Mouse (Mus musculus) spleen, adult 2 months (tissue): Measurements from ENCODE around the gene Grm3. TPM values are rescaled to one million over a fixed set of nuclear protein-coding genes. Genes with fewer than 3 reads are reported as not detected.

Source experiments
- DNase-seq, 2 experiments: peaks; one replicate each; pipeline versions ENCODE4 v3.0.0 to v3.0.0-alpha.2; 2012 to 2021; ENCODE audit warnings: low spot score in 2 of 2, low read depth in 1 of 2
- H3K27ac ChIP-seq: fragments of 200-500 bp; 2 replicates; pipeline ENCODE4 v1.5.1; 2012; ENCODE audit warnings: low read length, inconsistent platforms; ENCODE audit not compliant: insufficient read depth
- H3K27me3 ChIP-seq: fragments of 200-500 bp; 2 replicates; pipeline ENCODE4 v1.6.1; 2012; ENCODE audit warnings: mild to moderate bottlenecking, moderate library complexity, low read length, inconsistent platforms; ENCODE audit not compliant: control insufficient read depth, insufficient read depth
- H3K36me3 ChIP-seq: fragments of 200-500 bp; 2 replicates; pipeline ENCODE4 v1.6.1; 2012; ENCODE audit warnings: mild to moderate bottlenecking, low read length, inconsistent platforms; ENCODE audit not compliant: control insufficient read depth, insufficient read depth
- H3K4me1 ChIP-seq: fragments of 200-500 bp; 2 replicates; pipeline ENCODE4 v1.6.1; 2011; ENCODE audit warnings: inconsistent platforms; ENCODE audit not compliant: control insufficient read depth, insufficient read depth, insufficient read length
- H3K4me3 ChIP-seq: fragments of 200-500 bp; 2 replicates; pipeline ENCODE4 v1.5.1; 2011; ENCODE audit warnings: mild to moderate bottlenecking, inconsistent platforms; ENCODE audit not compliant: insufficient read depth, insufficient read length; ENCODE audit errors: extremely low read depth
- CTCF ChIP-seq: fragments of 200-500 bp; IDR thresholded peaks from 2 replicates; pipeline ENCODE4 v1.5.1; 2011; ENCODE audit warnings: mild to moderate bottlenecking, inconsistent platforms; ENCODE audit not compliant: insufficient read depth, insufficient read length, insufficient replicate concordance; ENCODE audit errors: extremely low read depth
- POLR2A ChIP-seq: fragments of 200-500 bp; IDR thresholded peaks from 2 replicates; pipeline ENCODE4 v1.6.1; 2011; ENCODE audit warnings: low read depth, low read length, inconsistent platforms
- WGBS: fragments of 180-500 bp; shearing (Covaris S2); methylation state at CpG from one replicate; pipeline ENCODE4 v1.1.7; 2018; 5-methylcytosine and 5-hydroxymethylcytosine counted together
- polyA plus RNA-seq: library from polyadenylated mRNA; depleted of rRNA; stranded (reverse); fragments of >200 nt; gene quantifications from 2 replicates; pipeline ENCODE4 v1.2.3, GENCODE M21; 2012

Grm3 gene
- polyA plus RNA-seq, 1 experiment: not detected

DNA sequence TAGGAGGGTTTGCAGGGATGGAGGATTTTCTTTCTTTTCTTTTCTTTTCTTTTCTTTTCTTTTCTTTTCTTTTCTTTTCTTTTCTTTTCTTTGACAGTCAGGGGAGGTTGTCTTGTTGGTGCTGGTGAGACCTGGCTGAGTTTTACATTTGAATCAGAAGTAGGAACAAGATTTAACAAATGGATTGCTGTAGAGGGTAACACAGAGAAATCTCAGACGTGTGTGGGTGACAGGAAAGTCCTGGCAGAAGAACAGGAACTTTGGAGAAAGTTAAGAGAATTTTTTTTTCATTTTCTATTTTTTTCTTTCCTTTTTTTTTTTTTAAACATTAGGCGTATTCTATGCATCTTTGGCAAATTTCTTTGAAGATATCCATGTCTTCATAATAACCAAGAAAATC lies 41.8 kb downstream of the Grm3 start:
- Histone ChIP-seq H3K36me3 (no peaks in the 10 kb centered on the region), H3K4me1 (no peaks in the 10 kb centered on the region), H3K27me3 (no peaks in the 10 kb centered on the region), H3K4me3 (no peak overlapping the region), H3K27ac (no peak overlapping the region)
- WGBS: 52% methylated on average over 2 of the region's 2 CpGs
- no peak for DNase-seq
- no peak for TF ChIP-seq POLR2A
- TF ChIP-seq CTCF: no peak

DNA sequence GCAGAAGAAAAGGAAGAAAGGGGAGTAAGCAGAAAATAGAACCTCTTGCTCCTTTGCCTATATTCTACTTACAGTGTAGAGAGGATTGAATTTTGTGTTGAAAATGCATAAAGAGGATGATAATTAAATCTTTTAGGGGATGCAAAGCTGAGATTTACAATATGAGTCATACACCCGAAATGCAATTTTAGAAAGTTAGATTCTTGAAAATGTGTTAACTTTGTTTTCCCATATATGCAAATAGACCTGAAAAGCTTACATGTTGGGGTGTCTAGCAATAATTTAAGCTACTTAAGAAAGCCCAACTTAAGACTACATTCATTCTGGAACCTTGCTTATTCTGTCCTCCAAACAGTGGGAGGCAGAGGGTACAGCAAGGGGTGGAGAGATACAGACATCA lies 56.0 kb downstream of the Grm3 start:
- no peaks in the 10 kb centered on the region for H3K4me1 ChIP-seq
- no peak overlapping the region for H3K27ac ChIP-seq
- no peak for DNase-seq
- H3K4me3 ChIP-seq: no peak overlapping the region
- 85% methylated on average over 1 of the region's 1 CpGs for WGBS
- no peaks in the 10 kb centered on the region for H3K36me3 ChIP-seq
- TF ChIP-seq POLR2A: no peak
- no peak for TF ChIP-seq CTCF
- no peaks in the 10 kb centered on the region for H3K27me3 ChIP-seq

GRCm38 (mm10) chr5:9663416-9663815 lies 61.6 kb downstream of the Grm3 start:
- Histone ChIP-seq H3K36me3 (no peaks in the 10 kb centered on the region), H3K4me3 (no peak overlapping the region), H3K4me1 (no peaks in the 10 kb centered on the region), H3K27me3 (no peaks in the 10 kb centered on the region), H3K27ac (no peak overlapping the region)
- no peak for TF ChIP-seq POLR2A
- TF ChIP-seq CTCF: no peak
- 83% methylated on average over 3 of the region's 3 CpGs for WGBS
- DNase-seq: no peak

- no peaks in the 10 kb centered on the region for H3K27me3 ChIP-seq
- H3K36me3 ChIP-seq: no peaks in the 10 kb centered on the region
- 70% methylated on average over 9 of the region's 9 CpGs for WGBS
- H3K27ac ChIP-seq: no peak overlapping the region
- TF ChIP-seq CTCF (no peak), POLR2A (no peak)
- H3K4me3 ChIP-seq: no peak overlapping the region
- DNase-seq: no peak
- H3K4me1 ChIP-seq: no peaks in the 10 kb centered on the region
These were observed 62.9 kb downstream of the Grm3 start for GRCm38 (mm10) chr5:9661870-9662589.

DNA sequence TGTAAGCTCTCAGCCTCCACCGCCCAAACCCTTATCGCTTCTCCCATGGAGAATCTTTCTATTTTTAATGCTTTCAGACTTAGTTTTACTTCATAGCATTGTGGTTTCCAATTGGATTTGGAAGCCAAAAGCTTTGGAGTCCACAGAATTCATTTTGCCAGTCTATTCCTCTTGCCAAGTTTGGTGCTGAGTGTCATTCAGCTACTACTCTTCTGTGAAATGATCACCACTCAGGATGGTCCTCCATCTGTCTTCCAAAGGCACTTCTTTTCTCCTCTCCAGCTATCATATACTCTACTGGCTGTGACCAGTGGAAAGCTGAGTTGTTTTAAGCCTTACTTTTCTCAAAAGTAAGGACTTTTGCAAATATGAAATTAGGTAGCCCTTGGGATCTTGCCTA lies 86.4 kb downstream of the Grm3 start:
- H3K4me3 ChIP-seq: no peak overlapping the region
- WGBS: 92% methylated on average over 2 of the region's 2 CpGs

DNA sequence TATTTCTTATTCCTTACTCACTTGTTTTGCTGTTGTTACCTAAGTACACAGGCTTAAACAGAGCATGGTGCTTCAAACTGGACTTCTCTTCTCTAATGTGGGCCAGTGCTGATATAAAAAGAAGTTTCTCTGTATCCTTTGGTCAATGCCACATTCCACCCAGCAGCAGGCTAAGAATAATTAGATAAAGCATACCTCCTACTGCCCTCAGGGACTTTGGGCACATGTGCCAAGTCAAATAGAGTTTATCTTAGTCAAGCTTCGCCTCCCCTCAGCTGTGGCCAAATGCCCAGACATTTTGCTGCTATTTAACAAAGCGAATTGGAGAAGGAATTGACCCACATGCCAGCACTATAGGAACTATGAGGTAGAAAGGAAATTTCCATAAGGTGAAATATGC lies 97.8 kb downstream of the Grm3 start:
- WGBS: 64% methylated on average over 2 of the region's 2 CpGs
- Histone ChIP-seq H3K27me3 (no peaks in the 10 kb centered on the region), H3K4me1 (no peaks in the 10 kb centered on the region), H3K27ac (no peak overlapping the region), H3K4me3 (no peak overlapping the region), H3K36me3 (no peaks in the 10 kb centered on the region)
- no peak for DNase-seq
- TF ChIP-seq CTCF: no peak
- no peak for TF ChIP-seq POLR2A

More for the DNA sequence above, 86.4 kb downstream of the Grm3 start:
- no peaks in the 10 kb centered on the region for H3K36me3 ChIP-seq
- no peak overlapping the region for H3K27ac ChIP-seq
- TF ChIP-seq POLR2A (no peak), CTCF (no peak)
- DNase-seq: no peak
- no peaks in the 10 kb centered on the region for H3K27me3 ChIP-seq
- no peaks in the 10 kb centered on the region for H3K4me1 ChIP-seq

DNA sequence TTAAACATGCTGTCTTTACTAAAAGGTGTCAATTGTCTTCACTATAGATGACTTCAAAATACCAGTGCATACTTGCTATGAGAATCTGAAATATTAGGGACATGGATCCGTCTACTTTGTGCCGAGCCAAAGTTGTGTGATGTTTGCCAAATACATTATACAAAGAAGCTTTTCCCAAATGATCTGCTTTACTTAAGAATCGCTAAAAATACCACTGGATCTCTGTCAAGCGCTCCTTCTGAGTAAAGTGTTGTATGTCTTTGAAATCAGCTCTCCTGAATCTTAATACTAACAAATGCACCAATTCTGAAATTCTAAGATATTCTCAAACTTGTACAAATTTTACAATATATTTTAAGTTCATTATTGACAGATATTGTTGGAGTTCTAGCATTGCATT lies 100.6 kb downstream of the Grm3 start:
- H3K4me3 ChIP-seq: no peak overlapping the region
- H3K27me3 ChIP-seq: no peaks in the 10 kb centered on the region
- no peak for DNase-seq
- 83% methylated on average over 4 of the region's 4 CpGs for WGBS
- H3K36me3 ChIP-seq: no peaks in the 10 kb centered on the region
- TF ChIP-seq CTCF (no peak), POLR2A (no peak)
- no peak overlapping the region for H3K27ac ChIP-seq
- no peaks in the 10 kb centered on the region for H3K4me1 ChIP-seq
